Mouse (Mus musculus) liver, postnatal 0 days (tissue): Measurements from ENCODE around the gene Zyx. TPM values are rescaled to one million over a fixed set of nuclear protein-coding genes. Genes with fewer than 3 reads are reported as not detected.

ENCODE experiments used
- ATAC-seq: fragments of 200-750 bp; cut with Nextera tagmentation; 2 replicates; pipeline ENCODE4 v1.8.0; 2017; ENCODE audit warnings: mild to moderate bottlenecking, moderate library complexity
- DNase-seq: peaks from one replicate; pipeline ENCODE4 v3.0.0-alpha.2; 2016
- H3K27ac ChIP-seq: fragments of 300-500 bp; sonication (generic); 2 replicates; pipeline ENCODE4 v1.5.1; 2014; ENCODE audit warnings: antibody characterized with exemption, moderate library complexity, mild to moderate bottlenecking, low read depth
- H3K27me3 ChIP-seq: fragments of 300-500 bp; sonication (generic); 2 replicates; pipeline ENCODE4 v1.6.1; 2014; ENCODE audit warnings: low read length, control low read depth, mixed read lengths; ENCODE audit not compliant: insufficient read depth
- H3K36me3 ChIP-seq: fragments of 300-500 bp; sonication (generic); replicated peaks from 2 replicates; pipeline ENCODE4 v1.6.1; 2014; ENCODE audit warnings: mild to moderate bottlenecking, control low read depth, low read length, moderate library complexity, mixed read lengths; ENCODE audit not compliant: insufficient read depth
- H3K4me1 ChIP-seq: fragments of 300-500 bp; sonication (generic); 2 replicates; pipeline ENCODE4 v1.6.1; 2014; ENCODE audit warnings: antibody characterized with exemption, mild to moderate bottlenecking, control low read depth; ENCODE audit not compliant: insufficient read depth
- H3K4me2 ChIP-seq: fragments of 300-500 bp; sonication (generic); 2 replicates; pipeline ENCODE4 v1.6.1; 2014; ENCODE audit warnings: low read depth, mild to moderate bottlenecking, low read length, moderate library complexity, mixed read lengths
- H3K4me3 ChIP-seq: fragments of 300-500 bp; sonication (generic); 2 replicates; pipeline ENCODE4 v1.5.1; 2014; ENCODE audit warnings: low read depth, low read length
- H3K9ac ChIP-seq: fragments of 300-500 bp; sonication (generic); replicated peaks from 2 replicates; pipeline ENCODE4 v1.6.1; 2014; ENCODE audit warnings: mild to moderate bottlenecking, moderate library complexity
- H3K9me3 ChIP-seq: fragments of 300-500 bp; sonication (generic); 2 replicates; pipeline ENCODE4 v1.6.1; 2016; ENCODE audit warnings: mild to moderate bottlenecking, control low read depth, low read length, mixed read lengths
- CTCF ChIP-seq: sonication (generic); IDR thresholded peaks from 2 replicates; pipeline ENCODE4 v1.5.1; 2016; ENCODE audit warnings: antibody characterized with exemption, low read depth
- EP300 ChIP-seq: IDR thresholded peaks from 2 replicates; pipeline ENCODE4 v1.6.1; 2016; ENCODE audit warnings: antibody characterized with exemption, low read depth, mild to moderate bottlenecking
- WGBS: fragments of 180-500 bp; shearing (Covaris S2); extraction: QIAGEN DNeasy Blood & Tissue Kit; methylation state at CpG from one replicate; pipeline ENCODE4 v1.1.7; 2014; ENCODE audit not compliant: insufficient replicate concordance; 5-methylcytosine and 5-hydroxymethylcytosine counted together
- polyA plus RNA-seq: library from polyadenylated mRNA; unstranded; fragments of >200 nt; fragmentation: Nextera tagmentation; extraction: Ambion mirVana; gene quantifications from 2 replicates; pipeline ENCODE4 v1.2.1, GENCODE M21; 2015

Gene Zyx
- polyA plus RNA-seq, 1 experiment from 2014 or later: 55.3 TPM

GRCm38 (mm10) chr6:42381916-42382381, 32.5 kb downstream of the Zyx start:
- Histone ChIP-seq H3K9me3 (no peaks in the 10 kb centered on the region), H3K36me3 (no peaks in the 10 kb centered on the region), H3K4me2 (no peak overlapping the region), H3K27ac (peak overlapping the region; percentile 34; the same call in 1 of the 2 replicates), H3K4me3 (no peak overlapping the region), H3K4me1 (no peaks in the 10 kb centered on the region), H3K9ac (no peak overlapping the region), H3K27me3 (no peaks in the 10 kb centered on the region)
- no peak for TF ChIP-seq EP300
- TF ChIP-seq CTCF: no peak
- DNase-seq: no peak
- peak; percentile 74 for ATAC-seq
- 53% methylated on average over 9 of the region's 9 CpGs for WGBS

DNA sequence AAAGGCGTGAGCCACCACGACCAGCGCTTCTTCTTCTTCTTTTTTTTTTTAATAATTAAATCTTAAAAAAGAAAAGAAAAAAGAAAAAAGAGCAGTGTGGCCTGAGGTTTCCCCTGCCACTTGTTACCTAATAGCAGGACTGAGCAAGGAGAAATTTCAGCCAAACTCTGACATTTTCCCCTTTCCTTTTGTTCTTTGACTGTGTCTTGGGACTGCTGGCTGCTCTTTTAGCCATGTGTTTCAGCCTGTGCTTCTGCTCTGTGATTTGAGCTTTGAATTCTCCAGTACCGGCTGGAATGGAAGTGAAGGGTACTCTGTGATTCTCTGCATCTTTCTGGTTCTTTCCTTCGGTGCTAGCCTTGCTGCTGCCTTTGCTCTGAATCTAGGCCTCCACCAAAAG, 33.9 kb downstream of the Zyx start:
- Histone ChIP-seq H3K36me3 (no peaks in the 10 kb centered on the region), H3K4me1 (no peaks in the 10 kb centered on the region), H3K27me3 (no peaks in the 10 kb centered on the region), H3K4me2 (no peak overlapping the region), H3K9me3 (no peaks in the 10 kb centered on the region), H3K4me3 (no peak overlapping the region), H3K27ac (no peak overlapping the region), H3K9ac (no peak overlapping the region)
- DNase-seq: no peak
- no peak for ATAC-seq
- TF ChIP-seq CTCF: no peak
- TF ChIP-seq EP300: no peak
- WGBS: 73% methylated on average over 5 of the region's 5 CpGs

DNA sequence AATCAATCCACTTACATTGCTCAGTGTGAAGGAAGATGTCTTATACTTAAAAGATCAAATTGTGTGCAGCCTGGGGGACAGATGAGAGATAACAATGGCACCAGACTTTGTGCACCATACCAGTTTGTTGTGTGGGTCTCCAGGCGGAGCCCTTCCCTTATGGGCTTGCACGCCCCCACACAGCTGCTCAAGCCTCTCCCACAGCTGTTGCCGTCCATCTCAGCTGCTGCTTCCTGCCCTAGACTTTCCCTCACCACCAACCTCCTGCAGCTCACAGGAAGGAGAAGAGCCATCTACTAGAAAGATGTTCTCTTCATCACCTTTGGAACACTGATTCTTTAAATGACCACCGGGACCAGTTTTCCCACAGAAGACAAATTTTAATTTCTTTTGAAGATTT, 36.2 kb downstream of the Zyx start:
- Histone ChIP-seq H3K27me3 (no peaks in the 10 kb centered on the region), H3K4me2 (no peak overlapping the region), H3K9me3 (no peaks in the 10 kb centered on the region), H3K9ac (no peak overlapping the region), H3K4me1 (no peaks in the 10 kb centered on the region), H3K36me3 (no peaks in the 10 kb centered on the region), H3K27ac (no peak overlapping the region), H3K4me3 (no peak overlapping the region)
- DNase-seq (no peak), ATAC-seq (no peak)
- 50% methylated on average over 4 of the region's 4 CpGs for WGBS
- TF ChIP-seq CTCF: no peak
- no peak for TF ChIP-seq EP300

GRCm38 (mm10) chr6:42391796-42392330, 42.4 kb downstream of the Zyx start:
- H3K4me3 ChIP-seq: no peak overlapping the region
- DNase-seq (no peak), ATAC-seq (no peak)
- H3K27me3 ChIP-seq: no peaks in the 10 kb centered on the region
- H3K4me1 ChIP-seq: peaks cover 8% of the 10 kb centered on the region
- H3K9me3 ChIP-seq: no peaks in the 10 kb centered on the region
- no peak for TF ChIP-seq EP300
- no peak for TF ChIP-seq CTCF
- H3K9ac ChIP-seq: no peak overlapping the region
- peak overlapping the region; percentile 44; the same call in 1 of the 2 replicates for H3K27ac ChIP-seq
- no peaks in the 10 kb centered on the region for H3K36me3 ChIP-seq
- no peak overlapping the region for H3K4me2 ChIP-seq
- 37% methylated on average over 2 of the region's 2 CpGs for WGBS

- TF ChIP-seq EP300: peak; percentile 81
- TF ChIP-seq CTCF: no peak
- no peaks in the 10 kb centered on the region for H3K36me3 ChIP-seq
- H3K9me3 ChIP-seq: no peaks in the 10 kb centered on the region
- H3K27me3 ChIP-seq: no peaks in the 10 kb centered on the region
- H3K4me2 ChIP-seq: no peak overlapping the region
- peak; percentile 95 for ATAC-seq
- H3K4me1 ChIP-seq: peaks cover 12% of the 10 kb centered on the region
- H3K9ac ChIP-seq: no peak overlapping the region
- peak overlapping the region; percentile 56 for H3K27ac ChIP-seq
- 52% methylated on average over 9 of the region's 9 CpGs for WGBS
- H3K4me3 ChIP-seq: no peak overlapping the region
- DNase-seq: peak; percentile 83
These were observed 46.8 kb downstream of the Zyx start for GRCm38 (mm10) chr6:42395960-42396809.

- Histone ChIP-seq H3K4me2 (no peak overlapping the region), H3K36me3 (no peaks in the 10 kb centered on the region), H3K27ac (peak overlapping the region; percentile 56; the same call in 1 of the 2 replicates), H3K4me3 (no peak overlapping the region), H3K27me3 (no peaks in the 10 kb centered on the region), H3K9me3 (no peaks in the 10 kb centered on the region), H3K9ac (no peak overlapping the region), H3K4me1 (peaks cover 12% of the 10 kb centered on the region)
- ATAC-seq (no peak), DNase-seq (no peak)
- no peak for TF ChIP-seq EP300
- no peak for TF ChIP-seq CTCF
- WGBS: 34% methylated on average over 3 of the region's 3 CpGs
These were observed 47.7 kb downstream of the Zyx start for GRCm38 (mm10) chr6:42397041-42397657.
